Mouse (Mus musculus) C2C12 (cell line): ENCODE results near the gene Gm8994.

Experiments
- CEBPB ChIP-seq: IDR thresholded peaks from one replicate; pipeline ENCODE4 v1.6.1; 2011; ENCODE audit warnings: low read depth, mild to moderate bottlenecking, control low read depth, moderate library complexity
- CTCF ChIP-seq: IDR thresholded peaks from one replicate; pipeline ENCODE4 v1.5.1; 2011; ENCODE audit not compliant: control insufficient read depth, insufficient read depth, insufficient read length
- MYOG ChIP-seq: IDR thresholded peaks from one replicate; pipeline ENCODE4 v1.6.1; 2011; ENCODE audit not compliant: control insufficient read depth, insufficient read length; ENCODE audit errors: extremely low read depth
- USF1 ChIP-seq: IDR thresholded peaks from one replicate; pipeline ENCODE4 v1.6.1; 2011; ENCODE audit warnings: low read depth, mild to moderate bottlenecking, control low read depth, moderate library complexity

DNA sequence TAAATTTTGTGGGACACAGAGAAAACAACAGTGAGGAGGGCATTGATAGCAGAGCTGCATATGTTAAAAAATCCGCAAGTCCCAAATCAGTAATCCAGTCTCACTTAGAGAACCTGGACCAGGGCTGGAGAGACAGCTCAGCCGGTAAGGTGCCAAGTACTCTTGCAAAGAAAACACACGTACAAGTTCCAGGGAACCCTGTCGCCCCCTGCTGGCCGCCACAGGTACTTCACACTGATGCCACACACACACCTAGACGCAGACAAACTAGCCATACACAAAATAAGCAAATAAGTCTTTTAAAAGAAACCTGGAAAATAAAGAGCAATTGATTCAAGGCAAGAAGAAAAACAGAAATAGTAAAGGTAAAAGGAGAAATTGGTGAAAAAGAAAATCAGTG, 33.6 kb upstream of the Gm8994 start:
- TF ChIP-seq CTCF (no peak), USF1 (no peak), MYOG (no peak), CEBPB (no peak)
